Mouse (Mus musculus) MEL (cell line): Measurements from ENCODE around the gene Rbm47.

Source experiments
- BHLHE40 ChIP-seq: IDR thresholded peaks from 2 replicates; pipeline ENCODE4 v1.6.1; 2012; ENCODE audit warnings: low read depth, mild to moderate bottlenecking, inconsistent platforms, low read length, improper control_type of control experiment, borderline replicate concordance
- CTCF ChIP-seq, 3 experiments: IDR thresholded peaks in 2 of 3; conservative IDR thresholded peaks in 1 of 3; 2 replicates each; pipeline ENCODE4 v1.5.1; 2011 to 2012; ENCODE audit warnings: low read length in 3 of 3, low read depth in 2 of 3, mild to moderate bottlenecking in 2 of 3, improper control_type of control experiment in 1 of 3, inconsistent platforms in 1 of 3, mixed read lengths in 1 of 3, moderate library complexity in 1 of 3; ENCODE audit not compliant: control insufficient read depth in 1 of 3, insufficient read depth in 1 of 3, poor library complexity in 1 of 3, severe bottlenecking in 1 of 3
- GABPA ChIP-seq: IDR thresholded peaks from 2 replicates; pipeline ENCODE4 v1.6.1; 2012; ENCODE audit warnings: low read depth, mild to moderate bottlenecking, inconsistent platforms, low read length, improper control_type of control experiment, moderate library complexity
- JUND ChIP-seq: IDR thresholded peaks from 2 replicates; pipeline ENCODE4 v1.6.1; 2011; ENCODE audit warnings: low read depth, mild to moderate bottlenecking, improper control_type of control experiment, low read length
- KAT2A ChIP-seq: conservative IDR thresholded peaks from 2 replicates; pipeline ENCODE4 v1.6.1; 2012; ENCODE audit warnings: low read depth, low read length, improper control_type of control experiment, inconsistent platforms
- MAFK ChIP-seq: IDR thresholded peaks from 2 replicates; pipeline ENCODE4 v1.6.1; 2011; ENCODE audit warnings: low read depth, mild to moderate bottlenecking, low read length, improper control_type of control experiment, borderline replicate concordance
- POLR2A ChIP-seq, 2 experiments: IDR thresholded peaks; 2 replicates each; pipeline ENCODE4 v1.6.1; 2011 to 2012; ENCODE audit warnings: low read length in 2 of 2, mild to moderate bottlenecking in 2 of 2, control low read depth in 1 of 2, improper control_type of control experiment in 1 of 2, low read depth in 1 of 2, moderate library complexity in 1 of 2; ENCODE audit not compliant: control insufficient read depth in 1 of 2, insufficient read depth in 1 of 2, poor library complexity in 1 of 2
- RCOR1 ChIP-seq: IDR thresholded peaks from 2 replicates; pipeline ENCODE4 v1.6.1; 2012; ENCODE audit warnings: low read depth, mild to moderate bottlenecking, inconsistent platforms, low read length, improper control_type of control experiment
- TBP ChIP-seq: IDR thresholded peaks from 2 replicates; pipeline ENCODE4 v1.8.0; 2011; ENCODE audit warnings: low read depth, low read length, improper control_type of control experiment
- UBTF ChIP-seq: IDR thresholded peaks from 2 replicates; pipeline ENCODE4 v1.6.1; 2012; ENCODE audit warnings: low read depth, mild to moderate bottlenecking, inconsistent platforms, low read length, improper control_type of control experiment, moderate library complexity, borderline replicate concordance; ENCODE audit not compliant: insufficient read depth
- ZC3H11A ChIP-seq: IDR thresholded peaks from 2 replicates; pipeline ENCODE4 v1.6.1; 2012; ENCODE audit warnings: low read depth, mild to moderate bottlenecking, inconsistent platforms, low read length, improper control_type of control experiment

DNA sequence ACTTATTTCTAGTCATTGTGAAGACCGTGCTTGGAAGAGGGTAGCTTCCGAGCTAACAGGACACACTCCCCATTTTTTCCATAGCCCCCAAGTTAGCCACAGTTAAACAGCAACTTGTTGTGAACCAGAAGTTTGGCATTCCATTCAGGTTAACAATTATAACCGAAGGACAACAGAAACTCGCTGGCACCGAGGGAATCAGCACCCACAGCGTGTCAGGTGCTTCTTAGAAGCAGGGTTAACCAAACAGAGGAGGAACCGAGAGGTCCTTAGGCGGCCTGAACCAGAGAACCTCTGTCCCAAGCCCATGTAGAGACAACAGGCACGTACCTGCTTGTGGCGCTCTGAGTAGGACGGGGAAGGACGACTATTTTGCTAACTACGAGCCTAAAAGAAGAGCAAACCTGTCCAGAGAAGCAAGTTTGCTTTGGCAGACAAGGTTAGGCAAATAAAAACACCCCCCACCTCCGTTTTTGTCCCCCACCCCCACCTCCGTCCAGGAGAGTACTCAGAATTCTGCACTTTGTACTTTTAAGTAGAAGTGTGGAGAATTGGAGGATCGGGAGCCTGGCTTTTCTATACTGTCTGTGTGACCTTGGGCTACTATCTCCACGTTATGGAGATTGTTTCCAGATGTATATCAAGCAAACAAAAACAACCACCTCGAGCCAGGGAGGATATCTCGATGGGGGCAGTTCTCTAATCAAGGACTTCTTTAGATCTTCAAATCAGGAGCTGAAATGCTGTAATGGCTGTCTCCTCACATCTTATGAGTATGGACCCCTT is 91.3 kb downstream of the Rbm47 start:
- no peak for TF ChIP-seq CTCF (IDR thresholded peaks at IDR 0.05 in 2 of 3, conservative IDR thresholded peaks at IDR 0.05 in 1 of 3; ENCODE audit: control insufficient read depth in 1 of 3, insufficient read depth in 1 of 3, low read depth in 2 of 3, low read length in 3 of 3, poor library complexity in 1 of 3, severe bottlenecking in 1 of 3)
- TF ChIP-seq POLR2A (IDR thresholded peaks at IDR 0.05; ENCODE audit: control insufficient read depth in 1 of 2, insufficient read depth in 1 of 2, low read depth in 1 of 2, low read length in 2 of 2, poor library complexity in 1 of 2), result no peak
- TF ChIP-seq MAFK, result no peak
- no peak for TF ChIP-seq JUND
- TF ChIP-seq ZC3H11A, result no peak
- TF ChIP-seq BHLHE40, result no peak
- no peak for TF ChIP-seq KAT2A
- TF ChIP-seq RCOR1, result no peak
- no peak for TF ChIP-seq UBTF
- no peak for TF ChIP-seq GABPA
- TF ChIP-seq TBP, result no peak
